Mouse (Mus musculus) erythroblast, adult 5-6 weeks (primary cell): Measurements from ENCODE around the gene Dclk2. TPM values are rescaled to one million over a fixed set of nuclear protein-coding genes. Genes with fewer than 3 reads are reported as not detected.

Experiments used
- ATAC-seq: replicated peaks from 2 replicates; pipeline ENCODE4 v1.8.0; 2016; ENCODE audit warnings: moderate number of reproducible peaks, mild to moderate bottlenecking, moderate TSS enrichment, inconsistent platforms; ENCODE audit not compliant: poor library complexity, low FRiP score, severe bottlenecking
- total RNA-seq, 2 experiments: library from RNA; stranded (forward) in 1 of 2; stranded (reverse) in 1 of 2; fragments of 150-400 nt in 1 of 2; fragments of 200-764, 138-1000 nt in 1 of 2; gene quantifications; 2 replicates each; pipeline versions ENCODE4 v1.2.3 to v1.2.4; 2015 to 2017; ENCODE audit warnings: low replicate concordance in 2 of 2

The Dclk2 gene
- total RNA-seq, 2 experiments from 2014 or later: 29.4 to 63.1 TPM

DNA sequence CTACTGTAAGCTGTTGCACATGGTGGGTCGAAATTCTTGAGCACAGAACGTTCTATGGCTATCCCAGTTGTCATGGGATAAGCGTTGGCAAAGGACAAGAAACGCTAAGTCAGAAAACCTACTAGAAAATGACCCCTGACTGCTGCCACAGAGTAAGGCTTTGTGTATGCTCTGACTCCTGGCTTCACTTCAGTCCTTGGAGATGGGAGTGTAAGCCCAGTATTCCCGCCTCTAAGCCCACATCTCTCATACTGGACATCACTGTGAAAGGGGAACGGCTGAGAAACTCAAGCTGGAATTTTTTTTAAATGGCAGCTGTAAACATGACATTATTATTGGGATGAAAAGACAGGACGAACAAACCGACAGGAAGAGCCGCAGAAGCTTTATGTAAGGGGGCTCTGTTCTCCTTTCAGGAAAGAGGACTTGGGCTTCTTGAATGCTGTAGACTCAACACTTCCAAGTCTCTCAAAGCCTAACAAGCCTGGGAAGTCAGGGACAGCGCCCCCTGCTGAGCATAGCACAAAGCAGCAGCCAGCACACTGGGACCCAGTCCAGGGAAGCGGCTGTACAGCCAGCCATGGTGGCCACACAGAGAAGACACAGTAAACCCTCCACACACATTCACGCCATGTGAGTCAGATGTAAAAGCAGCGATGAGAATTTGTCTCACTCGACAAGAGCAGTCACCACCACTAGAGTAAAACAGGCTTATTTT, 112.7 kb downstream of the Dclk2 start:
- peak; percentile 78 for ATAC-seq

DNA sequence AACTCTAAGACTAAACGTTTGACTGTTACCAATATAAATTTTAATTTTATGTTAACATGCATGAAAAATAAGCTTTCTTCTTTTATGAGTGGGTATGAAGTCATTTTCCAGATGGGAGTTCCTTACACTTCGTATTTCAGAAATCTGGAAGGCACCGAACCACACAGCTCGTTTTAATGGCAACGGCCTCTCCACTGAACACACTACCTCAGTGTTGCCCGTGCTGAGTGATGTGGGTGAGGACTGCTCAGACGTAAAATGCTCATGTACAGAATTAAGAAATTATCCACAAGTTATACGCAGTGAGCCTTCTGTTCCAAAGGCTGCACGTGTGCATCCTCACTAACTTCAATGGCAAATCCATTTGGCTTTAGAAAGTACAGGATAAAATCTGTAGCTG, 113.8 kb downstream of the Dclk2 start:
- no peak for ATAC-seq

DNA sequence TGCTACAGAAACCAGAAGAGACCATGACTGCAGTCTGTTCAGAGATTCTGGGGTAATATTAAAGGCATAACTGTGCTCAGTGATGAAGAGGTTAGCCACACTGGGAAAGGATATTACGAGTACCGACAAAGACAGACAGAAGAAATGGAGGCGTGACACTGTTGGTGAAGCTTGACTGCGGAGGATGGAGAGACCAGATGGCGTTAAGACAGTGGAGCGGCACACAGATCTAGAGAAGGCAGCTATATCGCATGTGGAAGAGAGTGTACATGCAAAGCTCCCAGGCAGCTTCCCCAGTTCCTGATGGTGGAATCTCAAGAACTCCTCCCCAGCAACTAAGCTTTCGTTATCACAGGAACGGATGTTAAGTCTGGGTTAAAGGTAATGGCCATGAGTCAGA, 116.4 kb downstream of the Dclk2 start:
- no peak for ATAC-seq

DNA sequence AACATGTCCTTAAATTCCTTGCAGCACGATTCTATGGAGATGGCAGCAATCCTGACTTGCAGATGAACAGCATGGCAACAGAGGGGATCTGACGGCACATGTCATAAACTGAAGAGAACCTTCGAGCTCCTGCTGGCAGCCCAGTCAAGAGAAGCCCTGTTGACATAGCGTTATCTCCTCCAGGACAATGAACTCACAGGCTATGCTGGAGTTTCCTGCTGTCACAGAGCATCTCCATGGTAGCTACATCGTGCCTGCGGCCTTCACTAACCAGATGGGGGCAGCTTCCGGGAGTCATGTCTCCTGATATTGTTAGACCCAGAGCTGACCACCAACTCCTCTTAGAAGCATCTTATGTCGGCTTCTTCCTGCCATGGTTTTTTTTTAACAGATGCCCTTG, 117.8 kb downstream of the Dclk2 start:
- ATAC-seq: no peak

DNA sequence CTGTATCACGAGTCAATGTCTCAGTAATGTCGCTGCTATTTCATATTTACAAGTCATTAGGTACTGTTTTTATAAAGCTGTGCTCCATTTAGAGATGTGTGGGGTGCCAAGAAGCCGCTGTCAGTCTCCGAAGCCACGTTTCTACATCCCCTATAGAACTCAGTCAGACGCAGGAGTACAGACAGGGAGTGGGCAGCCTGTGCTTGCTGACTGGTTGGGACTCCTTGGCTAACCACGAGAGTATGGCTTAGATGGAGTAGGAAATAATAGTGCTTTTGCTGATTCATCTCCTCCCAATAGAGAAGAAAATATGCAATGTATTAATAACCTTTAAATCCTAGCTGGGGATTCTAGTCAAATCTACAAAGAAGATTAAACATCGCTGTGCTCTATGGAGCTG, 119.8 kb downstream of the Dclk2 start:
- ATAC-seq: no peak

DNA sequence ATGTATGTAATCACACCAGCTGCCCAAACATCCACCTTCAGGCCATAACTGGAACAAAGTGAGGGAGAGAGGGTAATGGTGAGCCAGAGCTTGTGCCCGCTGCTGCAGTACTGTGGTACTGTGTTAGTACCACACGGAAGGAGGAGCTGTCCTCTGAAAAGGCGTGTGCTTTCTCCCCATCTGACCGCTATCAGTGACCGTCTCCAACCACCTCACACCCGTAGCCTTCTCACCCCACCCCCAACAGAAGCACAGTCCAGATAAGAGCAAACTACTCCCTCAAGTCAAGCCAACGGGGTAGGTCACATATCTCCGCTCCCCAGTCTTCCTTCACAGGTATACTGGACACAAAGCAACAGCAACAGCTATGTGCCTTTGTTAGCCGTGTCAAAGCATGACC, 121.6 kb downstream of the Dclk2 start:
- peak; percentile 92 for ATAC-seq

DNA sequence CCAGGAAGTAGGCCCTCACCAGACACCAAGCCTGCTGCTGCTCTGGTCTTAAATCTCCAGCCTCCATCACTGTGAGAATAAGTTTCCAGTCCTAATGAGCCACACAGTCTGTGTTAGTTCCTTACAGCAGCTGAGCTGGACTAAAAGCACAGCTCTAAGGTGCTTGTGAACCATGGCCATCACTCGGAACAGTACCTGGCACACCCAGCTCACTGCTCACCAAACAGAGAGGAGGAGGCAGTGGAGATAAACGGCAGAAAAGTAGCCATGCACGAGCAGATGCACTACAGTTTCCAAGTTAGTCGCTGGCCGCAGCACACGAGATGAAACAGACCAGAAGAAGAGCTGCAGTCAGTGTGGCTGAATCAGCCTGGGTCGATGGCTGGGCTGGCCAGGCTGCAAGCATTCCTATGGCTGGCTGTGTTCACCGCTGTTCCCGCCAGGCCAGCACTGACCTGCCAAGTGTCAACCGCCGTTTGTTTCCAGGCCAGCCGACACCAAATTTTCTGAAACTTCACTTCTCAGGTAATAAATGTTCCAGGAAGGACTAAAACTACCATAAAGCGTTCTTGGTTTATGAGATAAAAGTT, 122.7 kb downstream of the Dclk2 start:
- ATAC-seq: peak; percentile 49

DNA sequence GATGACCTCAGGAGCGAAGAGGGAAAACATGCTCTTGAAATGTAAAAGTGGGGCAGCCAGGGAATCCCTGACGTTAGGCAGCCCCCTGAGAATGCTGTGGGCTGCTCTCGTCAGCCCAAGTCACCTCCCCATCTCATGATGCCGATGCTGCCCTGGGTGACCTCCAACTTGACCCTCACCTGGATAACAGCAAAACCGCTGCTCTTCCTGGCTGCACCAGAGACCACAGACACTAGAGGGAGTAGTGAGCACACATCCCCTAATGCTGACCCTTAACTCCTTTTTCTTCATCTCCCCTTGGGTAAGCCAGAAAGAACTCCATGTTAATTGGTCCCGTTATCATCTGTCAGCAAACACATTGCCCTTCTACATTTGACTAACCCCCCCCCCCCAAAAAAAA, 123.9 kb downstream of the Dclk2 start:
- peak; percentile 55 for ATAC-seq

DNA sequence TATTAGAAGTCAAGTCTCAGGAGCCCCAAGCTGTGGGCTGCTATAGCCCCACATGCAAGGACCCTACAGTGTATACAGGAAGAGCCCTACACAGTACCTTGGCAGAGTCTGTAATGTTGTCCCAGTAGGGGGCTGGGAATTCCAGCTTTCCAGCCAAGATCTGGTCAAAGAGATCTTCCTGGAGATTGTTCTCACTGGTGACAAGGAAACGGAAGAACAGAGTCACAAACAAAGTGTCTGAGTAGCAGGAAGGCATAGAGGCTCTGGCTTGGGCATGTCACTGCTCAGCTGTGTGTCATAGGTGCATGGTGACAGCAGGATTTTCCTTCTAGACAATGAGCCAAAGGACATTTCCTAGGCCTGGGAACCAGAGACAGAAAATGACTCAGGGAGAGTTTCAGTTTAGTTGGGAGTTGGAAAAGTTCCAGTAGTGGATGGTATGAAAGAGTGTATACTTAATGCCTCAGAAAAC, 126.9 kb downstream of the Dclk2 start:
- ATAC-seq: no peak

DNA sequence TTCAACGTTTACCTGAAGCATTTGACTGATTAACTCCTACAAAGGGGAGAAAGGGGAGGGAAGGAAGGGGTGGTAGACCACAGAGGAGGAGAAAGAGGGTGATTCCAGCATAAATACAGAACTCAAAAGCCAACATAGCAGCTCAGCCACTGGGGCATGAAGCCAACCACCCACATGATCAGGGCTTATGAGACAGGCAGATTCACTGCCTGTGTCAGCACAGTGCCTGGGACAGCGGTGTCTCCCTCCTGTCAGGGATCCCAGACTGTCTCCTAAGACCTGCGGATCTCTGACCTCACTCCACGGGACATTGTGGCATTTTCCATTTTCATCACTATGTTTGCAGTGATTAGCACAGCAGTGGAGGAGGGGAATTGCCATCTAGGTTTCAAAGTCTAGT, 127.4 kb downstream of the Dclk2 start:
- no peak for ATAC-seq

DNA sequence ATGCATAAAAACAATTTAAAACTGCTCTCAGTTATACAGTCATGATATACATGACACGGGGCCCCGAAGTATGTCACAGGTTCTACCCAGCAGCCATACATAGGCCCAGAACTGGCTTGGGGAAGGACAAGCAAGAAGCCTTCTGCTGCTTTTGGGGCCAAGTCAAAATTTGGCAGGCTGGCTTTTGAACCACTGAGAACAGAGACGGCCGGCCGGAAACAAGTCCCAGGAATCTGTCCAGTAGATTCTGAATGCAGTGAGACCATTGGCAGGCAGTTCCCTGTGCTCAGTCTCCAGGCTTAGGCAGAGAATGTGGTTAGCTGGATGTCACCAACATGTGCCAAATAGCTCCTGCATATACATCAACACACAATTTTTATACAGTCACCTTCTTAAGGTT, 130.9 kb downstream of the Dclk2 start:
- no peak for ATAC-seq

DNA sequence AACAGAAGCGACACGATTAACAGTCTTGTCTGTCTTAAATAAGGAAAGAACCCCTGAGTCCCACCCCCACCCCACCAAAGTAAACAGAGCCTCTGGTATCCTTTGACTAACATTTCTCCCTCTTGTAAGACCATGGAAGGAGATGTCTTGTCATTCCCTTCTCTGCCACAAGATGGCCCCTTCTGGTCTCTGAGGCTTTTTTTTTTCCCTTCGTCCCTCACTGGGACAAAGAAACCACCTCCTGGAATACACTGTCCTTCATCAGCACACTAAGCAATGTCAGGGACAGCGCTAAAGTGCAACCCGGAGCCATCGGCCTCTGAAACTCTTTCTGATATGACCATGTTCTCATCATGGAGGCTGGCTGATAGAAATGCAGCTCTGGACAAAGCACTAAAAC, 131.9 kb downstream of the Dclk2 start:
- ATAC-seq: peak; percentile 58

DNA sequence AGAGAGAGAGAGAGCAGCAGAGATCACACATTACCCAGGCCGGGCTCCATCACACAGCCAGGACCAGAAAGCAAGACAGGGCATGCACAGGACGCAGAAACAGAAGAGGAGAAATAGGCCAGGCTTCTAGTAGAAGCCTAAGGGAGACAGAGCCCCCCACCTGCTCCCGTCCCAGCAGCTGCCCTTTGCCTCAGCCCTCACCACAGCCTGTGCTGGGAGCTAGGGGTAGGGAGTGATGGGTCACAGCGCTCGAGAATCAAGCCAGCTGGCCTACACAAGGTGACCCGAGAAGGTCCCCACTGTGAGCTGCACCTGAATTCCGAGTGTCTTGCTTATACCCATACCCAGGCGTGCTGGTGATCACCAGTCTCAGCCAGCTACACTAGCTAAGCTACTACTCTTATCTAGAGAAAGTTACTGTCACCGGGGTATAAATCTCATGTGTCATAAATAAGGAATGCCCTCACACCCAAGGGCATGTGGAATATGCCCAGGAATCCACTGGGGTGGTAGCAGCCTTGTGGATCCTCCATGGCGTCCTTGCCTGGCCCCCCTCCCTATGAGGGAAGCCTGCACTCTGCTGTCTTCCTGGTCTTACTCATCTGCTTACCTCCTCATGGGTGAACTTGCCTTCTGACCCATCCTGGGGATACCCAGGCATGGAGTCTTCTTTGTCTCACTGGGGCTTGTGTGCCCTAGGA, 133.1 kb downstream of the Dclk2 start:
- ATAC-seq: no peak

DNA sequence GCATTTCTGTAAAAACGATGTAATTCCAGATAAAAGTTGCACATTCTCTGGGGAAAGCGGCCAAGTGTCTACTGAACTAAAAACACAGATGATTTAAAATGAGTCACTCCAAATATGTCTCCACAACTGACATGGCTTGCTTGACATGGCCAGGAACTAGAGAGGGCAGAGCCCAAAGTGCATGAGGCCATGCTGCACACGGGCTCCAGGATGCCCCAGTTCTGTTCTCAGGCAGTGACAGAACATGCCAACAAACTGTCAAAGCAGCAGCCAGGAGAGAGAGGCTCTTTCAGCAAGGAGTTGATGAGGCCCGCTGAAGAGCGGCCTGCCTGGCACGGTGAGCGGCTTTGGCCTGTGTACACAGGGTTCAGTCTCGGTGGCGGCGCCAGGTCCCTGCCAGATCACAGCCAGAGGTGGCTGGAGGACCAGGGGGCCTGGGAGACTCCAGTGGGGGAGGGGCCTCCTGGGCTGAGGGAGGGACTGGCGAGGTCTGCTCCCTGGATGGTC, 133.8 kb downstream of the Dclk2 start:
- ATAC-seq: no peak

DNA sequence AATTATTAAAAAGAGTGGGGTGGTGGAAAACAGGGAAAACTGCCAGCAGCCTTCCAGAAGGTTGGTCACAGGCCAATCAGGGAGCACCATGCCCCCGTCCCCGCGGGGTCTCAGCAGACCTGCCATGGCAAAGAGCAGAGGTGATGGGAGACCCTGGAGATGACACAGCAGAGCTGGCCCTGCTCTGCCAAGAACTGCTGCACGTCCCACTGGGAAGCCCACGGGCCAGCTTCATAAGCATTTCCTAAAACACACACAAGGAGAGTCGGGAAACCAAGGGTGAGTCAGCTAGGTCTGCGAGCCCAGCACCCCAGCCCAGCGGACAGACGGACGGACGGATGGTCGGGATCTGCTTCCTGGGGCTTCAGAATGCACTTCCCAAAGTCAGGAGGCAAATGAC, 134.4 kb downstream of the Dclk2 start:
- no peak for ATAC-seq

DNA sequence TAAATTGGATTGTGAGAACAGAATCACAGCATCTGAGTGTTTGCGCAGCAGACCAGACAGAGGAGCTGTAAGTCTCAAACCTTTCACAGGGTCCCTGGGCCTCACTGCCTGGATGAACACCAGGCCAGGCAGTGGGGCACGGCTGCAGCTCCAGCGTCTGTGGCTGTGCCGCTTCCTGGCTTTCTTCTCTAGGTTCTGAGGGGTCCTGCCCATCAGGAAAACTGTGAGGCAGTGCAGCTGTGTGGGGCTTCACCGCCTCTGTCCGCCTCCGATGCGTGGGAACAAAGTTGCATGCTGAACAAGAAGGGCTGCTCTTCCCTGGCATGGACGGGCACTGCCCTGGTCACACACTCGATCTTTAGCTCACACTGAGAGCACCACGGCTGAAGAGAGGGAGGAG, 135.7 kb downstream of the Dclk2 start:
- no peak for ATAC-seq

DNA sequence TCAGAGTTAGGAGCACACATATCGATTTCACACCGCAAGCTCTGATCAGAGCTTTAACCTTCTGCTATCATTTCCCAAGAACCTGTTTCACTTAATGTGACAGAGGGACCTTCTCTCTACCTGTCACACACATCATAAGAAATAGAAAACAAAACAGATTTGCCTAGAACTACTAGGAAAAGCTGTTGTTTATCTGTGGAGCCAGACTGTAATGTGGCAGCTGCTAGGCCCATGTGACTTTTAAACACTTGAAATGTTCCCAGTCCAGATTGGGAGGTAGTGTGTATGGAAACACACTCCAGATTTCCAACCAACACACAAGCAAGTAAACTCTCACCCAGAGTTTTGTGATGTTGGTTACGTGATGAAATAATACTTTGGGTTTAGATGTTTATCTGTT, 136.6 kb downstream of the Dclk2 start:
- ATAC-seq: no peak

DNA sequence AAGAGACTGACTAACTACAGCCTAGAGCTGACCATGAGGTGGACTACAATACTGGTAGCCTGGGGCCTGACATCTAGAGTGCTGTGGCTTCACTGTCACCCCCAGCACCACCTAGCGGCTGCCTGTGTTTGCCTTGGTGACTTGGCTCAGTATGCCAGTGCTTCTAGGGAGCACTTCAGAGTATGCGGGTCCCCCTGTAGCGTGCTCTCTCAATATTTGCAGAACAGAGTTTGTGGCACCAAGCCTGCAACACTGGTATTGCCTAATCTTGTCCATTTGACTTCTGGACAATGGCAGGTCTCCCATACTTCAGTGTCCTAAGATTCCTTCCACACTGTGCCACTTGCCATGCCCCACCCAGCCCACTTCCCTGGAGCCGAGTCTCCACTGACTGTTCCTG, 140.9 kb downstream of the Dclk2 start:
- ATAC-seq: no peak

DNA sequence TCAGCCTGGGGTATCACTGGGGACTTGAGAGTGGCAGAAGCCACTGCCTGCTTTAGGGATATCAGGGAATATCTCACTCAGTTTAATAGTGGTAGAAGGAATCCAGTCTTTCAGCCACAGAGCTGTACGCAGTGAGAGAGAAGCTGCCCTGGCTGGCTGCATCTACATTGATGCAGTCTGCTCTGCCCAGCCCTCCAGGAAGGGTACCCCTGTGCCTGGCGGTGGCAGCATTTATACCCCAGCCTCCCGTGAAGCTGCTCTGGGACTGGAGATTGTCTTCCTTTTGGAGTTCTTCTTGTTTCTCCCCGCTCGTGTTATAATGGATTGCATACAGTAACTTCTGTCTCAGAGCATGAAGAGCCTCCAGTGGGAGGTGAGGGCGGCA, 145.2 kb downstream of the Dclk2 start:
- no peak for ATAC-seq

DNA sequence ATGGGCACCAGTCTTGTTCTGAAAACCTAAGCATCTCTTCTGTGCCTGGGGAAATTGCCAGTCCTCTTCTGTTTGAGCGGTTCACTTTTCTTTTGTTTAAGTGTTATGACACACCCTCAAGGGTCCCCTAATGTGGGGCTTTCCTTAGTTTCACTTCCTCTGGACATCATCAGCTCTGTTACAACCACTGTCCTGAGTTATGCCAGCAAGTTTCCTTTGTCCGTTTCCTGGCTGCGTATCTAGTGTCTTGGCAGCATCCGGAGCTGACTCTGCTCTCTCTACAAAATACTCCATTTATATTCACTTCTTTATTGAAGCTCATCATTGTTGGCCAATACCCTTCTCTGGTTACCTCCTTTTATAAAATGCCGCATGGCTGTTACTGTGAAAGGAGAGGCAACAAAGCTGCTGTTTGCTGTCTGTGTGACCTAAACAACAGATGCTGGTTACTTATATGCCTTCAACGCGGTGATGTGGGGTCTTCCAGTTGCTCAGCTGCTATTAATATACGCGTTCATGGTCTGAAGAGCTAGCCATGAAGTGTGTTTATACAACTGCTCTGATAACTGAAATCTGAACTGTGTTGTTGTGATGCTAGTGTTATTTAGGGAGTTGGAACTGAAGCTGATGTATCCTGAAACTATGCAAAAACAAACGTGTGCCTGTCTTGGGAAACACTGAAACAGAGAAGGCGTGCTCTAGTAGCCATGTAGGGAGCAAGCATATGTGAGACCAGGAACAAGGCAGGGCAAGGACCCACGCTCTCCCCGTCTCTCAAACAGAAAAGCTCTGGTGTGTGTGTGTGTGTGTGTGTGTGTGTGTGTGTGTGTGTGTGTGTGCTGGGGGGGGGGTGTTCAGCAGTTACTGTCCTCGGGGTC, 145.8 kb downstream of the Dclk2 start:
- no peak for ATAC-seq
